Mouse (Mus musculus) CH12.LX (cell line): Measurements from ENCODE around the gene Utp20. TPM values are rescaled to one million over a fixed set of nuclear protein-coding genes. Genes with fewer than 3 reads are reported as not detected.

Source experiments
- DNase-seq: peaks from one replicate; pipeline ENCODE4 v3.0.0-alpha.2; 2013; ENCODE audit errors: extremely low read depth
- H3K27ac ChIP-seq: 2 replicates; pipeline ENCODE4 v1.5.1; 2012; ENCODE audit warnings: low read depth, mild to moderate bottlenecking, control low read depth, moderate library complexity; ENCODE audit not compliant: insufficient read depth
- H3K27me3 ChIP-seq: replicated peaks from 2 replicates; pipeline ENCODE3; 2012; ENCODE audit warnings: inconsistent platforms
- H3K36me3 ChIP-seq, 2 experiments: replicated peaks in 1 of 2; 2 replicates each; pipeline versions ENCODE3 to v1.6.1; 2012; ENCODE audit warnings: inconsistent platforms in 1 of 2, low read length in 1 of 2, mild to moderate bottlenecking in 1 of 2, mixed read lengths in 1 of 2, moderate library complexity in 1 of 2; ENCODE audit not compliant: control insufficient read depth in 1 of 2, insufficient read depth in 1 of 2
- H3K4me1 ChIP-seq, 2 experiments: 2 replicates each; pipeline ENCODE4 v1.6.1; 2012; ENCODE audit warnings: inconsistent platforms in 1 of 2, moderate library complexity in 1 of 2; ENCODE audit not compliant: insufficient read depth in 2 of 2, control insufficient read depth in 1 of 2
- H3K4me2 ChIP-seq: 2 replicates; pipeline ENCODE4 v1.6.1; 2012; ENCODE audit warnings: low read depth, mild to moderate bottlenecking, control low read depth; ENCODE audit not compliant: poor library complexity, insufficient read depth, severe bottlenecking
- H3K4me3 ChIP-seq, 3 experiments: fragments of 150-350 bp in 1 of 3; sonication (generic) in 1 of 3; replicated peaks in 1 of 3; 2 replicates each; pipeline versions ENCODE3 to v1.5.1; 2011 to 2012; ENCODE audit warnings: low read depth in 2 of 3, low read length in 2 of 3, mild to moderate bottlenecking in 2 of 3, moderate library complexity in 2 of 3, control low read depth in 1 of 3, improper control_type of control experiment in 1 of 3, inconsistent platforms in 1 of 3, mixed read lengths in 1 of 3; ENCODE audit not compliant: poor library complexity in 1 of 3
- H3K79me2 ChIP-seq: replicated peaks from 2 replicates; pipeline ENCODE4 v1.6.1; 2012; ENCODE audit warnings: mild to moderate bottlenecking, moderate library complexity; ENCODE audit not compliant: control insufficient read depth, poor library complexity, insufficient read depth, severe bottlenecking; ENCODE audit errors: extremely low read depth
- H3K9ac ChIP-seq: 2 replicates; pipeline ENCODE4 v1.6.1; 2012; ENCODE audit warnings: low read depth, mild to moderate bottlenecking, control low read depth, moderate library complexity; ENCODE audit not compliant: insufficient read depth
- H3K9me3 ChIP-seq: replicated peaks from 2 replicates; pipeline ENCODE3; 2012; ENCODE audit warnings: low read length, inconsistent platforms, mixed read lengths
- CHD2 ChIP-seq: IDR thresholded peaks from 2 replicates; pipeline ENCODE4 v1.6.1; 2011; ENCODE audit warnings: low read length, improper control_type of control experiment
- ELF1 ChIP-seq: IDR thresholded peaks from 2 replicates; pipeline ENCODE4 v1.6.1; 2014; ENCODE audit warnings: low read depth, mild to moderate bottlenecking, inconsistent platforms, low read length, improper control_type of control experiment
- EP300 ChIP-seq: IDR thresholded peaks from 2 replicates; pipeline ENCODE4 v1.6.1; 2011; ENCODE audit warnings: low read length, improper control_type of control experiment
- ETS1 ChIP-seq: conservative IDR thresholded peaks from 2 replicates; pipeline ENCODE4 v1.6.1; 2012; ENCODE audit warnings: low read depth, mild to moderate bottlenecking, inconsistent platforms, low read length, improper control_type of control experiment, moderate library complexity
- GABPA ChIP-seq: IDR thresholded peaks from 2 replicates; pipeline ENCODE4 v1.6.1; 2012; ENCODE audit warnings: low read depth, low read length, improper control_type of control experiment, inconsistent platforms; ENCODE audit not compliant: insufficient replicate concordance
- IRF4 ChIP-seq: IDR thresholded peaks from 2 replicates; pipeline ENCODE4 v1.6.1; 2014; ENCODE audit warnings: low read depth, mild to moderate bottlenecking, inconsistent platforms, low read length, improper control_type of control experiment
- JUN ChIP-seq: IDR thresholded peaks from 2 replicates; pipeline ENCODE4 v1.6.1; 2011; ENCODE audit warnings: low read depth, mild to moderate bottlenecking, low read length, improper control_type of control experiment, moderate library complexity; ENCODE audit not compliant: insufficient read depth
- MAFK ChIP-seq: IDR thresholded peaks from 2 replicates; pipeline ENCODE4 v1.6.1; 2011; ENCODE audit warnings: low read length, improper control_type of control experiment; ENCODE audit not compliant: insufficient replicate concordance
- MAX ChIP-seq: IDR thresholded peaks from 2 replicates; pipeline ENCODE4 v1.6.1; 2011; ENCODE audit warnings: low read length, improper control_type of control experiment
- MEF2A ChIP-seq: IDR thresholded peaks from 2 replicates; pipeline ENCODE4 v1.6.1; 2014; ENCODE audit warnings: low read depth, mild to moderate bottlenecking, inconsistent platforms, low read length, improper control_type of control experiment, borderline replicate concordance
- MXI1 ChIP-seq: IDR thresholded peaks from 2 replicates; pipeline ENCODE4 v1.6.1; 2011; ENCODE audit warnings: mild to moderate bottlenecking, low read depth, low read length, improper control_type of control experiment
- MYC ChIP-seq: IDR thresholded peaks from 2 replicates; pipeline ENCODE4 v1.6.1; 2011; ENCODE audit warnings: low read depth, mild to moderate bottlenecking, improper control_type of control experiment, low read length
- NELFE ChIP-seq: IDR thresholded peaks from 2 replicates; pipeline ENCODE4 v1.6.1; 2011; ENCODE audit warnings: low read depth, low read length, improper control_type of control experiment
- NRF1 ChIP-seq: IDR thresholded peaks from 2 replicates; pipeline ENCODE4 v1.6.1; 2014; ENCODE audit warnings: low read depth, mild to moderate bottlenecking, inconsistent platforms, low read length, improper control_type of control experiment, moderate library complexity
- POLR2A ChIP-seq: IDR thresholded peaks from 2 replicates; pipeline ENCODE4 v1.6.1; 2011; ENCODE audit warnings: low read depth, mild to moderate bottlenecking, improper control_type of control experiment, low read length
- SIN3A ChIP-seq: IDR thresholded peaks from 2 replicates; pipeline ENCODE4 v1.6.1; 2012; ENCODE audit warnings: low read length, improper control_type of control experiment, inconsistent platforms
- TBP ChIP-seq: conservative IDR thresholded peaks from 2 replicates; pipeline ENCODE4 v1.6.1; 2011; ENCODE audit warnings: low read depth, low read length, improper control_type of control experiment
- USF2 ChIP-seq: conservative IDR thresholded peaks from 2 replicates; pipeline ENCODE4 v1.6.1; 2011; ENCODE audit warnings: low read depth, low read length, improper control_type of control experiment
- ZC3H11A ChIP-seq: IDR thresholded peaks from 2 replicates; pipeline ENCODE4 v1.6.1; 2012; ENCODE audit warnings: low read depth, mild to moderate bottlenecking, inconsistent platforms, low read length, improper control_type of control experiment
- ZNF384 ChIP-seq: IDR thresholded peaks from 2 replicates; pipeline ENCODE4 v1.6.1; 2012; ENCODE audit warnings: low read depth, low read length, improper control_type of control experiment, inconsistent platforms
- dilution Hi-C: fragments of 300-500 bp; cut with MboI; formaldehyde crosslinking; loops from 2 replicates; pipeline ENCODE4 v1.14.3; 2020; ENCODE audit warnings: low sequenced_read_pairs; ENCODE audit not compliant: extremely low pct_unique_long_range_greater_than_20kb, extremely low pct_ligation_motif_present
- in situ Hi-C: fragments of 300-500 bp; cut with MboI; formaldehyde crosslinking; loops from 3 replicates; pipeline ENCODE4 v1.14.3; 2019; ENCODE audit warnings: low sequenced_read_pairs, low pct_ligation_motif_present, low pct_unique_long_range_greater_than_20kb, mixed read lengths
- polyA plus RNA-seq: library from polyadenylated mRNA; unstranded; fragments of >175 nt; gene quantifications from 2 replicates; pipeline ENCODE4 v1.2.1, GENCODE M21; 2012; ENCODE audit warnings: low read depth; ENCODE audit not compliant: insufficient read length
- total RNA-seq, 2 experiments: library from RNA; depleted of rRNA; stranded (reverse); fragments of 300-350 nt in 1 of 2; fragments of >200 nt in 1 of 2; gene quantifications; 2 replicates each; pipeline ENCODE4 v1.2.3; 2012 to 2014

Gene Utp20
- total and polyA plus RNA-seq, 3 experiments: 40.1 to 70.4 (median 43.0) TPM

DNA sequence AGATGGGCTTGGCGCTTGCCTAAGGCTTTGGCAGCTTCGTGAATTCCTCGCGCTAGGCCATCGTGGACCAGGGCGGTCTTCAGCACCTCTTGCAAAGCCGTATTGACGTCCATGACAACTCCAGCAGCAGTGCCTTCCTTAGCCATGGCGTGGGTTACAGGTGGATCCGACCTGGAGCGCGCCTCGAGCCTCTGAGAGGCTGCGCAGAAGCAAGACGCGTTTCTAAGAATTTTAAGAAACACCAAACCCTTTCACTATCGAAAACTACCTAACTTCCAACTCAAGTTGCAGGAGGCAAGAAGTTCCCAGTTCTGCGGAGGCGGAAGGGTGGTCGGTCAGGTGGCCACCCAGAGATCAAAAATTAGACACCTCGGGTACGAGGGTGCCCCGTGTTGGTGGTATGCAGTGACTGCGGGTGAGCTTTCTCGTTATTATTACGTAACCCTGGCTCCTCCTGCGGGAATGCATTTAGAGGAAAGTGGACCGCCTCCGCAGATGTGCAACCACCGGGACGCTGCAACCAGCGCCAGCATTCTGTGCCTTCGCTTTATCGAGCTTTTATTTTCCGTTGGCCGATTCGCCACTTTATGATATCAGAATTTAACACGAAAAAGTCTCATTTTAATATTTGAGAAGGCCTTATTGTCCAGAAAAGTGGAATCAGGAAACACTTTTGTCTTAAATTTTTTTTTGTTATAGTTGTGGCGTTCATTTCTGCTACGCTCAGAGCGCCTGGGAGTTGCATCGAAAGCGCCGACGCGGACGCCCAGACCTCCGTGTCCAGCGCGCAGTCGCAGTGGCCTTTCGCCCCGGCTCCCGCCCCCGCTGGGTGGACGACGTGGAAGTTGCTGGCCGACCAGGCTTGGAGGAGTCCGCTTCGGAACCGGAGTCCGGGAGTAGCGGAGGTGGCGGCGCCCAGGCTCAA lies 95.8 kb downstream of the Utp20 start, which contains the start of gene Arl1 (continued):
- 0 out of 2 replicates have a peak, but pooled peaks have one; percentile 11 for TF ChIP-seq MEF2A
- TF ChIP-seq ETS1: no peak; the same call in 1 of the 2 replicates
- no peak for TF ChIP-seq EP300
- peak; percentile 17; the same call in 1 of the 2 replicates for TF ChIP-seq JUN
- peak; percentile 79 for TF ChIP-seq MYC
- peak; percentile 64 for TF ChIP-seq ELF1
- no peak; the same call in 1 of the 2 replicates for TF ChIP-seq GABPA
- TF ChIP-seq ZC3H11A: peak; percentile 100
- TF ChIP-seq POLR2A: peak; percentile 84
- peak; percentile 76 for TF ChIP-seq MXI1
- peak; percentile 90 for TF ChIP-seq NRF1
- TF ChIP-seq ZNF384: no peak

DNA sequence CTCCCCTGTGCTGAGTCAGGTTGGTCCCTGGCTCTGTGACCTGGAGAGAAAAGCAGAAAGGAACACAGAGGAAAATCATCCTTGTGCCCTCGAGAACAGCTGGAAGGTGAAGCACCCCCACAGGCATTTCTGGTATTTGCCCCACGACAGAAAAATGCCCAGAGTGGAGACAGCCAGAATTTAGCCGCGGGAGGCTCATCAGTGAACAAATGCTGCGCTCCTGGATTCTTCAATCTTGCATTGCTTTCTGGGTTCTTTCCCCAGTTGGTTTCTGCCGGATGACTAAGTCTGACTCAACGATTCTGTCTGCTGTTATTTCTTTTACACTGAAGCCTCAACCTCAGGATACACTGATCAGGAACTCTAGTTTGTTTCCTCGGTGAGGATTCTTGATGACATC lies 98.4 kb downstream of the Utp20 start:
- Histone ChIP-seq H3K4me1 (peaks cover 0 to 10% of the 10 kb centered on the region in 2 experiments; a peak in 2 of 4 replicates), H3K4me3 (no peak overlapping the region), H3K9me3 (no peaks in the 10 kb centered on the region), H3K4me2 (no peak overlapping the region), H3K79me2 (peaks cover 18% of the 10 kb centered on the region), H3K27me3 (no peaks in the 10 kb centered on the region), H3K9ac (no peak overlapping the region), H3K27ac (no peak overlapping the region), H3K36me3 (no peaks in the 10 kb centered on the region)
- TF ChIP-seq MXI1 (no peak), SIN3A (no peak), NELFE (no peak), ETS1 (no peak), MAFK (no peak), USF2 (no peak), CHD2 (no peak), TBP (no peak), EP300 (no peak), MAX (no peak), IRF4 (no peak)
- in situ Hi-C loops (no loop called here), dilution Hi-C loops (no loop called here)
- no peak for DNase-seq
